Mouse (Mus musculus) erythroblast, embryonic 14.5 days (primary cell): ENCODE results near the gene Samsn1. TPM values are rescaled to one million over a fixed set of nuclear protein-coding genes. Genes with fewer than 3 reads are reported as not detected.
A peak's percentile ranks its signal among the peaks of the same experiment; 100 is the strongest.

Experiments used
- H3K27me3 ChIP-seq: 2 replicates; pipeline ENCODE4 v1.6.1; 2012; ENCODE audit warnings: inconsistent platforms; ENCODE audit not compliant: control insufficient read depth
- H3K36me3 ChIP-seq: 2 replicates; pipeline ENCODE4 v1.6.1; 2012; ENCODE audit warnings: mild to moderate bottlenecking, inconsistent platforms; ENCODE audit not compliant: control insufficient read depth
- H3K4me1 ChIP-seq: 2 replicates; pipeline ENCODE4 v1.6.1; 2012; ENCODE audit warnings: inconsistent platforms; ENCODE audit not compliant: control insufficient read depth
- H3K4me3 ChIP-seq: replicated peaks from 2 replicates; pipeline ENCODE3; 2012; ENCODE audit warnings: moderate library complexity, mild to moderate bottlenecking, inconsistent platforms
- H3K9me3 ChIP-seq: 2 replicates; pipeline ENCODE4 v1.6.1; 2012; ENCODE audit warnings: low read length, inconsistent platforms, mixed read lengths; ENCODE audit not compliant: control insufficient read depth
- GATA1 ChIP-seq: IDR thresholded peaks from 2 replicates; pipeline ENCODE4 v1.6.1; 2012; ENCODE audit warnings: low read length, inconsistent platforms, mixed read lengths
- TAL1 ChIP-seq: IDR thresholded peaks from 3 replicates; pipeline ENCODE4 v1.6.1; 2012; ENCODE audit warnings: low read length, inconsistent platforms, mixed read lengths
- polyA plus RNA-seq: library from polyadenylated mRNA; stranded (reverse); fragments of >175 nt; gene quantifications from 2 replicates; pipeline ENCODE4 v1.2.3, GENCODE M21; 2012

Gene Samsn1
- polyA plus RNA-seq, 1 experiment, result not detected

GRCm38 (mm10) chr16:75917712-75918111 lies 104.4 kb downstream of the Samsn1 start:
- no peaks in the 10 kb centered on the region for H3K9me3 ChIP-seq
- peaks cover 20% of the 10 kb centered on the region for H3K4me1 ChIP-seq
- H3K27me3 ChIP-seq, result no peaks in the 10 kb centered on the region
- H3K36me3 ChIP-seq, result no peaks in the 10 kb centered on the region
- no peak overlapping the region for H3K4me3 ChIP-seq
- TF ChIP-seq TAL1, result no peak
- TF ChIP-seq GATA1, result 0 out of 2 replicates have a peak, but pooled peaks have one; percentile 14

- Histone ChIP-seq H3K27me3 (no peaks in the 10 kb centered on the region), H3K9me3 (no peaks in the 10 kb centered on the region), H3K4me3 (no peak overlapping the region), H3K36me3 (no peaks in the 10 kb centered on the region), H3K4me1 (peaks cover 15% of the 10 kb centered on the region)
- no peak for TF ChIP-seq TAL1
- no peak for TF ChIP-seq GATA1
Observed at GRCm38 (mm10) chr16:75912051-75912450, 110.0 kb downstream of the Samsn1 start.

GRCm38 (mm10) chr16:75908635-75909494 lies 113.2 kb downstream of the Samsn1 start:
- no peaks in the 10 kb centered on the region for H3K36me3 ChIP-seq
- no peak; the same call in 1 of the 2 replicates for TF ChIP-seq GATA1
- no peak for TF ChIP-seq TAL1
- H3K4me3 ChIP-seq, result peak overlapping the region; percentile 54
- peaks cover 19% of the 10 kb centered on the region for H3K4me1 ChIP-seq
- H3K9me3 ChIP-seq, result no peaks in the 10 kb centered on the region
- H3K27me3 ChIP-seq, result no peaks in the 10 kb centered on the region

GRCm38 (mm10) chr16:75906790-75907189 lies 115.3 kb downstream of the Samsn1 start:
- H3K36me3 ChIP-seq, result no peaks in the 10 kb centered on the region
- no peaks in the 10 kb centered on the region for H3K9me3 ChIP-seq
- no peak overlapping the region for H3K4me3 ChIP-seq

GRCm38 (mm10) chr16:75906260-75906659 lies 115.8 kb downstream of the Samsn1 start:
- H3K4me3 ChIP-seq, result no peak overlapping the region
- H3K4me1 ChIP-seq, result peaks cover 19% of the 10 kb centered on the region
- H3K9me3 ChIP-seq, result no peaks in the 10 kb centered on the region
- H3K36me3 ChIP-seq, result no peaks in the 10 kb centered on the region
- no peak for TF ChIP-seq GATA1
- TF ChIP-seq TAL1, result no peak
- H3K27me3 ChIP-seq, result no peaks in the 10 kb centered on the region

More at GRCm38 (mm10) chr16:75906790-75907189, 115.3 kb downstream of the Samsn1 start:
- TF ChIP-seq GATA1, result no peak
- no peak for TF ChIP-seq TAL1
- Histone ChIP-seq H3K4me1 (peaks cover 19% of the 10 kb centered on the region), H3K27me3 (no peaks in the 10 kb centered on the region)

- H3K4me1 ChIP-seq, result peaks cover 19% of the 10 kb centered on the region
- no peak for TF ChIP-seq TAL1
- no peak for TF ChIP-seq GATA1
- no peaks in the 10 kb centered on the region for H3K27me3 ChIP-seq
- H3K4me3 ChIP-seq, result no peak overlapping the region
- no peaks in the 10 kb centered on the region for H3K9me3 ChIP-seq
- H3K36me3 ChIP-seq, result no peaks in the 10 kb centered on the region
Observed at GRCm38 (mm10) chr16:75905324-75905723, 116.8 kb downstream of the Samsn1 start.

GRCm38 (mm10) chr16:75904072-75904471 lies 118.0 kb downstream of the Samsn1 start:
- TF ChIP-seq TAL1, result no peak
- no peak for TF ChIP-seq GATA1

GRCm38 (mm10) chr16:75903028-75903427 lies 119.1 kb downstream of the Samsn1 start:
- TF ChIP-seq GATA1, result no peak
- TF ChIP-seq TAL1, result no peak
- no peaks in the 10 kb centered on the region for H3K9me3 ChIP-seq
- H3K36me3 ChIP-seq, result no peaks in the 10 kb centered on the region
- no peaks in the 10 kb centered on the region for H3K27me3 ChIP-seq
- H3K4me3 ChIP-seq, result no peak overlapping the region
- H3K4me1 ChIP-seq, result peaks cover 6% of the 10 kb centered on the region

More at GRCm38 (mm10) chr16:75904072-75904471, 118.0 kb downstream of the Samsn1 start:
- no peak overlapping the region for H3K4me3 ChIP-seq
- H3K9me3 ChIP-seq, result no peaks in the 10 kb centered on the region
- H3K36me3 ChIP-seq, result no peaks in the 10 kb centered on the region
- no peaks in the 10 kb centered on the region for H3K27me3 ChIP-seq
- peaks cover 14% of the 10 kb centered on the region for H3K4me1 ChIP-seq

GRCm38 (mm10) chr16:75899885-75900620 lies 122.0 kb downstream of the Samsn1 start:
- peaks cover 2% of the 10 kb centered on the region for H3K4me1 ChIP-seq
- no peak overlapping the region for H3K4me3 ChIP-seq
- H3K9me3 ChIP-seq, result no peaks in the 10 kb centered on the region
- TF ChIP-seq GATA1 (no peak), TAL1 (no peak)
- H3K36me3 ChIP-seq, result no peaks in the 10 kb centered on the region
- H3K27me3 ChIP-seq, result no peaks in the 10 kb centered on the region
